Mouse (Mus musculus) thymus, postnatal 25 days (tissue): ENCODE results near the gene Nfkbie.

ENCODE experiments used
- DNase-seq: peaks from one replicate; pipeline ENCODE4 v3.0.0; 2022

Nfkbie gene

DNA sequence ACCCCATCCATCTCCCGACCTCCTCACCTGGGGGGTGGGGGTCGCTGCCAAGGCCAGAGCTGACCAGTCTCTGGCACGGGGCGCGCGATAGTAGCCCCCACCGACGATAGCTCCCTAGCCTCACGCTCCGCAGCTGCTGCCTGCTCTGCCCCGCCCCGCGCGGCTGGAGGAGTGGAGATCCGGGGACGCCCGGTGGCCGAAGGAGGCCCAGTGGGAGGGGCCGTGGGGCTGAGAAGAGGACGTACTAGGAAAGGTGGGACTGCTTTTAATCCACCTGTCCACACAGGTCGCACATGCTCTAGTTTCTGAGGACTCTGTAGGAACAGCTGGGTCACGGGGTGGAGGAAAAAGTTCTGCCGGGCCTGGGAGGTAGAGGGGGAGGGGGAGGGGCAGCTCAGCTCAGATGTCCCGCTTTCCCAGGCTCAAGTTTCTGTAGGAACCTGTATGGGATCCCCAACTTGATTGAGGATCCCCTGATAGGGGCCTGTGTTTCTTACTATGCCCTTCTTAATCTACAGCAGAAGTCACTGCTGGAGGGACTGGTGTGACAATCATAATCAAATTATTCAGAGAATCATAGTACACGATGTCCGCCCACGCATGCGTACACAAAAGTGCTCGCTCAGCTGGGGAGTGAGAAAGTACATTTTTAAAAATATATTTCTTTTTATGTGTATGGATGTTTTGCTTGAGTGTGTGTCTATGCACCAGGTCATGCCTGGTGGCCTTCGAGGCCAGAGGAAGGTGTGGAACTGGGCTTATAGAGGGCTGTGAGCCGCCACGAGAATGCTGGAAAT is 44.1 kb downstream of the Nfkbie start, which contains the start of gene Slc29a1:
Gene Slc29a1 (minus strand): TSS at position 161 of the 797 bp plus-strand sequence.
- DNase-seq: no peak

DNA sequence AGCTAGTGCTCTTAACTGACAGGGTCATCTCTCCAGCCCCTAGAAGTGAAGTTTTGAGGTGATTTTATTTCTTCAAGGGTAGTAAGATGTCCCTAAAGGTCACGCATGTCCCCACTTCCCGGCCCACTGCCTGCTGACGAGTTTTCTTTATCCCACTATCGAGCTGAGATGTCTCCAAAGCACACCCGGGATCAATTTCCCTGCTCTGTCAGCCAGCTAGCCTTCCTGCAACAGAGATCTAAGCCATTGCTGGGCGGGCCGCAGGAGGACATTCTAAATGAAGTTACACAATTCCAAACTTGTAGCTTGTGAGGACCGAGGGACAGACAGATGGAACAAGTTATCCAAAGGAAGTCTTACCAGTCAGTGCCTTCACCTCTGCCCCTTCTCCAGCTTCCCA is 44.8 kb downstream of the Nfkbie start:
- DNase-seq: no peak

DNA sequence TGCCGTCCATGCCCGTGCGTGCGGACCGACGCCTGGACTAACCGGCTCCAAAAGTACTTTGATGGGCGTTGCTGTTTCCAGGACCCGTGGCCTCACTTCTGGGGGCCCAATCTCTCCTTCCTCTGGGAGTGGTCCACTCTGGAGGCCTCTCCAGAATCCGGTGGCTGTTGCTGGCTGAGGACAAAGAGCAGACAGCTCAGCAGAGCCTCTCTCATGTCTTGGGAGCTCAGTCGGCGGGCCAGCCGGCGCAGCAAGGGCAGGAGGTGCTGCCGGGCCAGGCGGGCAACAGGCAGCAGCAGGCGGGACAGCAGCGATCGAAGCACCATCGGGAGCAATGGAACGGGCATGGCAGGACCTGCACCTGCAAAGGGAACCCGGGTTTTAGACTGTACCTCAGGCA is 45.8 kb downstream of the Nfkbie start:
- no peak for DNase-seq

GRCm38 (mm10) chr17:45601877-45602304 is 46.4 kb downstream of the Nfkbie start, which contains the start of gene Mymx:
Gene Mymx, minus strand, starts transcription at chr17:45602102.
- DNase-seq: no peak

DNA sequence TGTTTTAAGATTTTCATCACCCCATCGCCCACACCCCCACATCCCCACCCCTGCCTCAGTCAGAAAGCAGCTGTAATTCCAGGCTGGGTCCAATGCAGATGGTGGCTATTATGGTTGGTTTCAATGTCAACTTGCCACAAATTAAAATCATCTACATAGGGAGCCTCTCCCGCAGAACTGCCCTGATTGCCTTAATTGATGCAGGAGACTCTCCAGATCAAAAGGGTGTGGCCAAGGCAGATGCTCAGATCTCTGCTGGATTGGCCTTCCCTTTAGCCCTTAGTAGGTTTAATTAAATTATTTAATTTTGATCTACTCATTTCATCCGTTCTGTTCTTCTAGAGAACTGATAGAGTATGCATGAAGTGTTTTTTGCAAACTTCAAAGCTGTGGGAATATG is 47.5 kb downstream of the Nfkbie start:
- DNase-seq: no peak

DNA sequence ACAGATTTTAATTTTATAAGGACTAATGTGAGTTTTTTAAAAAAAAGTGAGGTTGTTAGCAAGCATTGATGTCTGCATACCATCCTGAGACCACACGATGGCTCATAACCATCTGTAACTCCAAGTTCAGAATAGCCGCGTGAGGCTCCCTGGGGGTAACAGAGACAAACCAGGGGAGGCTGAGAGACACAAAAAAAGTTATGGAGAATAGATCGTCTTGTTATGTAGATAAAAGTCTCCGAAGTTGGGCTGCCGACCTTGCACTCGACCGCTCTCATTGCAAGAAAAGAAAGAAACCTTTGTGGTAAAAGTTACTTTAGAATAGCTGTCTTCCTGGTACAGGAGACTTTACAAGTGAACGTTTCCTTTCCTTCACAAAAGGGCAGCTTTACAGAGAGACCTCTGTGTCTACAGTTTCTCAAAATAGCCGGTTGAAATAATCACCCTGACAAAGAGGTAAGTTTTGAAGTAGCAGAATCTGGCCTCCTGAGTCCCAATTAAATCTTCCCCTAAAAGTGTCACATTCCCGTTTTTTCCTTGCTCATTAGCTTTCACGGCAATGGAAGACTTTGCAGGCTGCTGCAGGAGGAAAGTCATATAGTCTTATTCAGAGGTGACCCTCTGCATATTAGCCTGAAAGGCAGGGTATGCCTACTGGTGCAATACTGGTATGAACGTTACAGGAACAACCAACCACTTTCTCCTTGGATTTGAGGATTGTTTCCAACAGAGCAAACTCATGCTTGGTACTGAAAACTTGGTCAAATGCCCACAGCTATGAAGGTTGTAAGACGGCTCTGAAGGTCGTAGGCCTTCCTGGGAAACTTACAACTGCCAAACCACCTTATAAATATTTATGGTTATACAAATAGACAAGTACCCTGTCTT is 51.7 kb downstream of the Nfkbie start:
- no peak for DNase-seq

GRCm38 (mm10) chr17:45608396-45608795 is 52.9 kb downstream of the Nfkbie start:
- no peak for DNase-seq

- DNase-seq: no peak
Observed at GRCm38 (mm10) chr17:45610144-45610866, 54.8 kb downstream of the Nfkbie start.

- DNase-seq: no peak
Observed at GRCm38 (mm10) chr17:45612008-45612407, 56.5 kb downstream of the Nfkbie start.
